Mouse (Mus musculus) thymus, adult 2 months (tissue): ENCODE measurements around the gene Acly.

Experiments used
- CTCF ChIP-seq: fragments of 200-500 bp; IDR thresholded peaks from 2 replicates; pipeline ENCODE4 v1.5.1; 2012; ENCODE audit warnings: mild to moderate bottlenecking, control low read depth, low read length, moderate library complexity, borderline replicate concordance; ENCODE audit not compliant: control insufficient read depth, poor library complexity, insufficient read depth; ENCODE audit errors: extremely low read depth
- POLR2A ChIP-seq: fragments of 200-500 bp; IDR thresholded peaks from 2 replicates; pipeline ENCODE4 v1.6.1; 2012; ENCODE audit warnings: mild to moderate bottlenecking, low read length, control low read depth, moderate library complexity; ENCODE audit not compliant: control insufficient read depth, poor library complexity, insufficient read depth; ENCODE audit errors: extremely low read depth

DNA sequence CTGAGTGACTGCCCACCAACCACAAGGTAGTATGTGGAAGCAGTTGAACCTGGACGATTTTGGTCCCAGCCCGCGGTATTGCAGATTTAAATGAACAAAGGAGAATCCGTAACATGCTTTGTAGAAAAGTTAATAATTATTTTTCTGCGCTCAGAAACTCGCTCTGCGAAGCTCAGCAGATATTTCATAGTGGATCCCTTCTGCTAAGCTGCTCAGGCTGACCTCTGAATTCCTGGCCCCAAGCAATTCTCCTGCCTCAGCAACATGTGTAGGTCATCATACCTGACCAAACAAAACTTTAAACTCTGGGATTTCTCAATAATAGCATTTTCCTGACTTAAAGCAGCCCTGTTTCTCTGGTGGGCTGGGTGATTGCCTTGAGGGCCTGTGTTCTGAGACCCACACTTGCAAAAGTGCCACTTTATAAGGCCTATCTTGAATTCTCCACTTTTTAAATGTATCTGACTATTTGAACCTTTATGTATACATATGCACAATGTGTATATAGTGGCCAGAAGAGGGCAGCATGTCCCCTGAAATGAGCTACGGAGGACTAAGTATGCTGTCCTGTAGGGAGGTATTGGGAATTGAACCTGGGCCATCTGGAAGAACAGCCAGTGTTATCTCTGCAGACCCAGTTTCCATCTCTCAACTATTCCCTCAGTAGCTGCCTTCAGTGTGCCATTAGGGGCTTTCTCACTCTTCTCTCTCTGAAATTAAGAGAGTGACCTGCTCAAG, 41.8 kb downstream of the Acly start:
- no peak for TF ChIP-seq CTCF
- TF ChIP-seq POLR2A = no peak
